Mouse (Mus musculus): ENCODE measurements around the gene Dcun1d4.

- no peak for TF ChIP-seq CTCF (IDR thresholded peaks at IDR 0.05; ENCODE audit: extremely low read depth, insufficient read length, insufficient replicate concordance, low read depth, low read length)
- no peak for TF ChIP-seq POLR2A (IDR thresholded peaks at IDR 0.05; ENCODE audit: low read depth, low read length)
These were observed 31.4 kb downstream of the Dcun1d4 start for GRCm38 (mm10) chr5:73512241-73512640.
